Mouse (Mus musculus): ENCODE data around the gene Coq5. TPM values are rescaled to one million over a fixed set of nuclear protein-coding genes. Genes with fewer than 3 reads are reported as not detected.

Coq5 gene
- polyA plus RNA-seq (2015; fragmentation: Nextera tagmentation; extraction: Ambion mirVana), result 57.3 and 59.3 TPM in 2 replicates

GRCm38 (mm10) chr5:115279226-115280049, at the start of gene Coq5:
Coq5 (plus strand) TSS chr5:115279666.
- WGBS, result 3% methylated on average over 40 of the region's 45 CpGs
- peaks cover 7% of the 10 kb centered on the region for H3K4me1 ChIP-seq (replicated peaks)

GRCm38 (mm10) chr5:115230830-115231551, 48.5 kb upstream of the Coq5 start:
- H3K4me2 ChIP-seq, result 0 out of 2 replicates have a peak overlapping the region, but pooled peaks have one; percentile 0
- H3K9ac ChIP-seq, result no peak overlapping the region
- H3K4me3 ChIP-seq, result no peak overlapping the region
- ATAC-seq (ENCODE audit: low FRiP score, low read depth), result no peak
- no peaks in the 10 kb centered on the region for H3K9me3 ChIP-seq
- H3K27ac ChIP-seq (replicated peaks), result no peak overlapping the region
- H3K4me1 ChIP-seq (replicated peaks), result peaks cover 14% of the 10 kb centered on the region
- no peaks in the 10 kb centered on the region for H3K36me3 ChIP-seq
- 48% methylated on average over 15 of the region's 15 CpGs for WGBS
- peaks cover 9% of the 10 kb centered on the region; the same call in 1 of the 2 replicates for H3K27me3 ChIP-seq

More at GRCm38 (mm10) chr5:115279226-115280049, at the start of gene Coq5:
- H3K27me3 ChIP-seq, result no peaks in the 10 kb centered on the region
- H3K4me2 ChIP-seq, result peak within 1 kb of the TSS; percentile 93
- H3K9me3 ChIP-seq, result no peaks in the 10 kb centered on the region
- ATAC-seq (ENCODE audit: low FRiP score, low read depth), result peak; percentile 82
- peak within 1 kb of the TSS; percentile 75 for H3K27ac ChIP-seq (replicated peaks)
- H3K9ac ChIP-seq, result peak within 1 kb of the TSS; percentile 92
- peaks cover 11% of the 10 kb centered on the region for H3K36me3 ChIP-seq
- peak within 1 kb of the TSS; percentile 98 for H3K4me3 ChIP-seq

- no peak overlapping the region for H3K4me3 ChIP-seq
Observed at GRCm38 (mm10) chr5:115231552-115232120, 47.8 kb upstream of the Coq5 start.

GRCm38 (mm10) chr5:115232516-115232915, 47.0 kb upstream of the Coq5 start:
- Histone ChIP-seq H3K9me3 (no peaks in the 10 kb centered on the region), H3K9ac (no peak overlapping the region), H3K4me1 (replicated peaks) (peaks cover 21% of the 10 kb centered on the region), H3K36me3 (no peaks in the 10 kb centered on the region), H3K27me3 (peaks cover 9% of the 10 kb centered on the region; the same call in 1 of the 2 replicates), H3K4me3 (no peak overlapping the region), H3K27ac (replicated peaks) (no peak overlapping the region), H3K4me2 (no peak overlapping the region)
- 84% methylated on average over 6 of the region's 6 CpGs for WGBS
- ATAC-seq (ENCODE audit: low FRiP score, low read depth), result no peak

More at GRCm38 (mm10) chr5:115231552-115232120, 47.8 kb upstream of the Coq5 start:
- no peaks in the 10 kb centered on the region for H3K36me3 ChIP-seq
- peaks cover 19% of the 10 kb centered on the region for H3K4me1 ChIP-seq (replicated peaks)
- H3K27ac ChIP-seq (replicated peaks), result no peak overlapping the region
- no peak overlapping the region for H3K9ac ChIP-seq
- WGBS, result 35% methylated on average over 16 of the region's 16 CpGs
- 0 out of 2 replicates have a peak overlapping the region, but pooled peaks have one; percentile 0 for H3K4me2 ChIP-seq
- H3K9me3 ChIP-seq, result no peaks in the 10 kb centered on the region
- H3K27me3 ChIP-seq, result peaks cover 9% of the 10 kb centered on the region; the same call in 1 of the 2 replicates
- no peak for ATAC-seq (ENCODE audit: low FRiP score, low read depth)

- H3K4me1 ChIP-seq (replicated peaks), result peaks cover 23% of the 10 kb centered on the region
- WGBS, result 93% methylated on average over 14 of the region's 14 CpGs
Observed at GRCm38 (mm10) chr5:115233031-115233780, 46.3 kb upstream of the Coq5 start.

GRCm38 (mm10) chr5:115234519-115234918, 44.9 kb upstream of the Coq5 start:
- H3K9ac ChIP-seq, result no peak overlapping the region
- no peak for ATAC-seq (ENCODE audit: low FRiP score, low read depth)
- 60% methylated on average over 6 of the region's 6 CpGs for WGBS
- H3K27me3 ChIP-seq, result peaks cover 9% of the 10 kb centered on the region; the same call in 1 of the 2 replicates
- no peak overlapping the region for H3K4me3 ChIP-seq
- H3K9me3 ChIP-seq, result no peaks in the 10 kb centered on the region
- H3K36me3 ChIP-seq, result no peaks in the 10 kb centered on the region
- no peak overlapping the region; the same call in 1 of the 2 replicates for H3K4me2 ChIP-seq
- H3K4me1 ChIP-seq (replicated peaks), result peaks cover 35% of the 10 kb centered on the region
- no peak overlapping the region for H3K27ac ChIP-seq (replicated peaks)

More at GRCm38 (mm10) chr5:115233031-115233780, 46.3 kb upstream of the Coq5 start:
- Histone ChIP-seq H3K27me3 (peaks cover 9% of the 10 kb centered on the region; the same call in 1 of the 2 replicates), H3K4me3 (no peak overlapping the region), H3K36me3 (no peaks in the 10 kb centered on the region), H3K9me3 (no peaks in the 10 kb centered on the region), H3K27ac (replicated peaks) (no peak overlapping the region), H3K9ac (no peak overlapping the region), H3K4me2 (no peak overlapping the region)
- no peak for ATAC-seq (ENCODE audit: low FRiP score, low read depth)

GRCm38 (mm10) chr5:115235323-115235771, 44.1 kb upstream of the Coq5 start:
- ATAC-seq (ENCODE audit: low FRiP score, low read depth), result peak; percentile 60
- Histone ChIP-seq H3K4me2 (peak overlapping the region; percentile 85), H3K27ac (replicated peaks) (peak overlapping the region; percentile 80), H3K9me3 (no peaks in the 10 kb centered on the region), H3K36me3 (peaks cover 7% of the 10 kb centered on the region), H3K4me1 (replicated peaks) (peaks cover 35% of the 10 kb centered on the region), H3K4me3 (peak overlapping the region; percentile 50), H3K9ac (peak overlapping the region; percentile 58), H3K27me3 (peaks cover 9% of the 10 kb centered on the region; the same call in 1 of the 2 replicates)
- WGBS, result 1% methylated on average over 43 of the region's 45 CpGs

- Histone ChIP-seq H3K4me1 (replicated peaks) (peaks cover 35% of the 10 kb centered on the region), H3K27ac (replicated peaks) (peak within 1 kb of the TSS; percentile 80)
- 2% methylated on average over 21 of the region's 21 CpGs for WGBS
Observed at GRCm38 (mm10) chr5:115235786-115236263, 43.6 kb upstream of the Coq5 start, which contains the start of gene Pop5. Pop5 (plus strand) TSS chr5:115235836.

GRCm38 (mm10) chr5:115237803-115238728, 41.4 kb upstream of the Coq5 start:
- Histone ChIP-seq H3K27ac (replicated peaks) (peak overlapping the region; percentile 79), H3K36me3 (peaks cover 33% of the 10 kb centered on the region), H3K9ac (peak overlapping the region; percentile 89), H3K4me1 (replicated peaks) (peaks cover 31% of the 10 kb centered on the region), H3K27me3 (peaks cover 9% of the 10 kb centered on the region; the same call in 1 of the 2 replicates), H3K4me2 (peak overlapping the region; percentile 78), H3K4me3 (peak overlapping the region; percentile 91), H3K9me3 (no peaks in the 10 kb centered on the region)
- ATAC-seq (ENCODE audit: low FRiP score, low read depth), result peak; percentile 85
- WGBS, result under 1% methylated on average over 84 of the region's 88 CpGs

More at GRCm38 (mm10) chr5:115235786-115236263, 43.6 kb upstream of the Coq5 start, which contains the start of gene Pop5:
- Histone ChIP-seq H3K27me3 (peaks cover 9% of the 10 kb centered on the region; the same call in 1 of the 2 replicates), H3K9ac (peak within 1 kb of the TSS; percentile 58), H3K36me3 (peaks cover 12% of the 10 kb centered on the region), H3K4me2 (peak within 1 kb of the TSS; percentile 85), H3K9me3 (no peaks in the 10 kb centered on the region), H3K4me3 (peak within 1 kb of the TSS; percentile 50)
- peak; percentile 54 for ATAC-seq (ENCODE audit: low FRiP score, low read depth)

GRCm38 (mm10) chr5:115238729-115239195, 40.7 kb upstream of the Coq5 start:
- H3K4me1 ChIP-seq (replicated peaks), result peaks cover 31% of the 10 kb centered on the region
- no peak for ATAC-seq (ENCODE audit: low FRiP score, low read depth)
- H3K4me3 ChIP-seq, result peak overlapping the region; percentile 91
- peaks cover 39% of the 10 kb centered on the region for H3K36me3 ChIP-seq
- WGBS, result 4% methylated on average over 11 of the region's 11 CpGs
- peaks cover 6% of the 10 kb centered on the region; the same call in 1 of the 2 replicates for H3K27me3 ChIP-seq
- no peaks in the 10 kb centered on the region for H3K9me3 ChIP-seq
- peak overlapping the region; percentile 78 for H3K4me2 ChIP-seq
- H3K9ac ChIP-seq, result peak overlapping the region; percentile 89
- no peak overlapping the region for H3K27ac ChIP-seq (replicated peaks)
